Mouse (Mus musculus): Measurements from ENCODE around the gene Klhl6.
A peak's percentile ranks its signal among the peaks of the same experiment; 100 is the strongest.

Gene Klhl6

GRCm38 (mm10) chr16:19968666-19969065 is 14.2 kb downstream of the Klhl6 start:
- DNase-seq, result no peak

- DNase-seq, result no peak
These were observed 14.9 kb downstream of the Klhl6 start for GRCm38 (mm10) chr16:19967897-19968392.

GRCm38 (mm10) chr16:19966976-19967375 is 15.9 kb downstream of the Klhl6 start:
- no peak for DNase-seq

DNA sequence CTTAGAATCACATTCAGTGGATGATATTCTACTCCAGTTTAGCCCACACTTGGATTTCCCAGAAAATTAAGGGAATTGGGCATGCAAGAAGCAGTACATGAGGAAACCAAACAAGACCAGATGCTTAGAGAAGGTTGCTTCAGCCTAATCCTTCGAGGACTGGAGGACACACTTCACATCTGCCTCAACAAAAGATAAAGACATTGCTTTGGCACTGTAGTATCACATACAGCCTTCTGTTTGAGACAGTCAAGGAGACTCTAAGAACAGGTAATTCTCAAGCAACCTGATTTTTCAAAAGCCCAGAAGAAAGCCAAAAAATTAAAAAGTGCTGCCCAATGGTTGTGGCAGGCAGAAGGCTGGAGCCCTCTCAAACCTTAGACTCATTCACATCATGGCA is 16.4 kb downstream of the Klhl6 start:
- DNase-seq, result no peak

DNA sequence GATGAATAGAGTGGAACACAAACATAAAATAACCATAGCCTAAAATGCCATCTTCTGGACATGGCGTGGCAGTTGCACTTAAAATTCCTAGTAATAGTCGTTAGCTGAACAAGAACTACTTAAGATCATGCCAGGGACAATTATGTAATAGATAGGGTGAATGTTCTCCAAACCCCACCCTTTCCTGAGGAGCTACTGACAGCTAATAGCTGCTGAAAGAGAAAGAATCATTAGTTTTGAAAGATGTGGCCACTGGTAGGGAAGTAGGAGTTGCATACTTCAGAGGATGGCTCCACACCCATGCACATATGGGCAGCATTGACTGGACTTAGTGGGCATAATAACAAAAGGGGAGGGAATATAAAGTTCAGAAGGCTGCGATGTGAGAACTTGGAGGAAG is 19.9 kb downstream of the Klhl6 start:
- no peak for DNase-seq

- DNase-seq, result no peak
These were observed 21.8 kb downstream of the Klhl6 start for GRCm38 (mm10) chr16:19961070-19961469.

- peak; percentile 3 for DNase-seq
These were observed 22.3 kb downstream of the Klhl6 start for GRCm38 (mm10) chr16:19960407-19961058.

GRCm38 (mm10) chr16:19957051-19957450 is 25.8 kb downstream of the Klhl6 start:
- no peak for DNase-seq

GRCm38 (mm10) chr16:19947336-19947735 is 35.5 kb downstream of the Klhl6 start:
- no peak for DNase-seq

DNA sequence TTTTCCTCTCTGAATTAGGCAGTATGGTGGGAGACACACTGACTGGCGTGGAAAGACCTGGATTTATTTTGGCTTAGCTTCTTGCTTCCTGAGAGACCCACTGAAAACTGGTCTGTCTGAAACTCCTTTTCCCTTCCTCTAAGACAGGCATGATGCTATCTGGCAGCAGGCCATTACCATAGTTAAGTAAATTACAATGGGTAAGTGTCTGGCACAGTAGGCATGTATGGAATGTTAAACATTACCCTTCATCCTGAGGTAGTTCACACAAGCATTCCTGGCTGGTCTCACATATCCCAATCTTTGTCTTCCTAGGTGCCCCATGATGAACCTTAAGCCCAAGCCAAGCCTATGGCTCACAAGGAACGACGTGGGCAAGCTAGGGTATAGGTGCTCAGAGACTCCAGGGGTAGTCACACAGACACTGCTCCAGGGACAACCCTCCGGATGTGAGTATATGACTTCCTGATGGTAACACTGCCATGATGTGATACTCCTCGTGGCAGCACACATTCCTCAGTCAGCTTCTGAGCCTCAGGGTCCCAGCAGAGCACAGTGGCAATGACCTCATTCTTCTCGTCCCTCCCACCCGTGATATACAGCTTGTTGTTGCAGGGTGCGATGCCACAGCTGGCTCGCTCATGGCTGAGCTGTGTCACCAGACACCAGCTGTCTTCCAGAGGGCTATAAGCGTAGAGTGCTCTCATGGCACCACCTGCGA is 36.1 kb downstream of the Klhl6 start:
- no peak for DNase-seq

- no peak for DNase-seq
These were observed 62.0 kb downstream of the Klhl6 start for GRCm38 (mm10) chr16:19920823-19921222.

DNA sequence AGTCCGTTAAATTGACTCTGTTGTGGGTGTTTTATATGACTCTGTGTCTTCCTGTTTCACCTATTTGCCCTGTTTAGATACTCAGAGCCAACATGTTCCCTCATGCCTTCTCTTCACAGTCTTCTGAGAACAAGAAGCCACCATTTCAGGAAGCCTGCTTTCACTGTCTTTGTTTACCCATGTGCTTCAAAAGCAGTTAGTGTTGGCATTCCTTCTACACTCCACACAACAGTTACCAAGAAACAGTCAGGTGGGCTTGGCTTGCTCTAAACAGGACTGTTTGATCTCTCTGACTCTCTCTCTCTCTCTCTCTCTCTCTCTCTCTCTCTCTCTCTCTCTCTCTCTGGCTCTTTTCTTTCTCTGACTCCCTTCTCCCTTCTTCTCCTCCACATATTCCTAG is 64.6 kb downstream of the Klhl6 start:
- no peak for DNase-seq

GRCm38 (mm10) chr16:19912582-19912981 is 70.3 kb downstream of the Klhl6 start:
- DNase-seq, result no peak

GRCm38 (mm10) chr16:19908291-19908690 is 74.5 kb downstream of the Klhl6 start:
- no peak for DNase-seq

DNA sequence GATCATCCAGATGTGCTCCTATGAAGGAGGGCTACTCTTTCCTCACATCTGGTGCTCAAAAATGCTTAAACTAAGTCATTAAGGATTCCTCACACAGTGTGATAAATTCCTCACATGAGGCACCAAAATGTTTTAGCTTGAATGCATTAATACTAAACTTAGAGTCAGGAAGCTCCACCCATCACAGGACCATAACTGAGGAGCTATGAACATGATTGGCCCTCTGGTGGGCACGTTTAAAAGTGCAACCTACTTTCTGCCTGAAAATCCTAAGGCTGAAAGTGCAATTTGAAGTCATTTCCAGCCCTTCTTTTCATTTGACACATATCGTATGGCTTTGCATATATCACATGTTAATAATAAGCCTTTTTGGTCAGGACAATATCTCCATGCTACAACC is 75.7 kb downstream of the Klhl6 start:
- DNase-seq, result peak; percentile 72

DNA sequence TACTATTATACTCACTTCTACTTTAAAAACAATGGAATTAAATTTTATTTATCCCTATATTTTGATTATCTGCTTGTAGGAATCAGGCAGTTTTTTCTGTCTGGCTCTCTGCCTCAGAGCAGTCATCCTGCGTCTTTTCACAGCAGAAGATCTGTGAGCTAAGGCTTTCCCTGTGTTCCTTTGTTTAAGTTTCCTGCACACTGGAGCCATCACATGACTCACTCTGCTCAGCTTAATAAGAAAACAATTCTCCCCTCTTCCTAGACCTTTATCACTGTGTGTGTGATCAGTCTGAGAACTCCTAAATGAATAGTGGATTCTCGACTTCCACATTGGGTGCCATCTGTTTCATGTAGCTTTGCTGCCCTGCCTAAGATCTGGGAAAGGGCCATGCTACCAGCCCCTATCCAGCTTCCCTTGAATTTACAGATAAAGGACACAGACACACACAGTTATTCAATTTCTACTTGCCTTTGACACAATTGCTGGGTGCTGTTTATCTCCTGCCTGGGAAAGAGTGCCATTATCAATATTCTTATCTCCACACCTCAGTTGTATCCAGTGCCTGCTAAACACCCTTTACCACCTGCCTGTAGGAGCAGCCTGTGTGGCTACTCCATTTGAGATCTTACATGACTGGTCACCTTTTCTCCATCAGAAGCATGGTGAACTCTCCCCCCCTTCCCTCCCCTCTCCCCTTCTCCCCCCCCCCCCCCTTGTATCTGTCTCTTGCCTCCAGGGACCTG is 77.9 kb downstream of the Klhl6 start:
- DNase-seq, result no peak

DNA sequence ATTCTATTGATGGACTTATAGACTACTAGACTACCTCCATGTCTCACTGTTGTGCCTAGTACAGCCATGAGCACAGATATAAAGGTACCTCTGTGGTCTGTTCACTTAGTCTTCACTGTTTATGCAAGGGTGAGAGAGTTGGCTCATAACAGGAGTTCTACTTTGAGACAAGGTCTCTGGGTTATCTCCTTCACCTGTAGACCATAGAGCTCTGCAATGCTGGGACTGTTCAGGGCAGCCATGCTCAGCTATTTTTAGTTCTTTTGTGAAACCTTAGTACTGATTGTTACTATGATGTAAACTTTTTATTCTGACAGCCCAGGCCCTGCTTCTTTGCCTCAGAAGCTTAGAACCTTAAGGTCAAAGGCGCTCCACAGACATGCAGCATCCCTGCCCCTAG is 79.0 kb downstream of the Klhl6 start:
- DNase-seq, result no peak

Measured in retina, postnatal 1 day (tissue).